Mouse (Mus musculus) kidney, adult 18-20 months (tissue): Measurements from ENCODE around the gene Klc2.

Source experiments
- DNase-seq: peaks from one replicate; pipeline ENCODE4 v3.0.0; 2021

Gene Klc2

DNA sequence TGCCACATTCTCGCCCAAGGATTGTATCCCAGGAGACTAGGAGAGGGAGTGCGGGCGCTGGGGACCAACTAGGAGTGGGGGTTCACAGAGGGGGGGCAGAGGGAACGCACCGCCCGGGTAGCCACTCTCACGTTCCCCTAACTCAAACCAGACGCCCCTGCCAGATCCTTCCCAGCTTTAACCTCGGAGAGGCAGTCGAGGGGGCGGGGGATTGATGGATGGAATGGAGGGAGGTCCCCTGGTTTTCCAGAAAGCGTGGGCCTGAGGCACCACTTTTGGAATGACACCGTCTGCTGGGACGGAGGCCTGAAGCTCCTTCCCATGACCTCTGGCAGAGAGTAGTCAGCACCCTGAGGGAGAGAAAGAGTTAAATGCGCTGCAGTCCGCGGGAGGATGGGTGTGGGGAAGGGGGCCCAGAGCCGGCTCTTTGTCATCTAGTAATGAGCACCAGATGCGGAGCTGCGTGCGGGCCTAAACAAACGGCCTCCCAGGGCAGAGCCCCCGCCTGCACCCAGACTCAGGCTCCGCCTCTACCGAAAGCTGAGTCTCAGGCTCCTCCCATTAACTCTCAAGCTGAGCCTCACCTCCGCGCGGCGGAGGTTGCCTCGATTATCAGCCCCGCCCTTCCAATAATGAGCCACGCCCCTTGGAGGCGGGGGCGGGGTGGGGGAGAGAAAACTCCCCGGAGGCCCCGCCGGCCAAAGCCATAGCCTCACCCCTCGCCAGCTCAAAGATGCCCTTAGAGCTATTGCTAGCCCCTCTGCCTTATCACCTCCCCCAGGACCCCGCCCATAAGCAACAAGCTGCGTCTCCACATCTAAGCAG is 46.6 kb downstream of the Klc2 start:
- peak; percentile 77 for DNase-seq

DNA sequence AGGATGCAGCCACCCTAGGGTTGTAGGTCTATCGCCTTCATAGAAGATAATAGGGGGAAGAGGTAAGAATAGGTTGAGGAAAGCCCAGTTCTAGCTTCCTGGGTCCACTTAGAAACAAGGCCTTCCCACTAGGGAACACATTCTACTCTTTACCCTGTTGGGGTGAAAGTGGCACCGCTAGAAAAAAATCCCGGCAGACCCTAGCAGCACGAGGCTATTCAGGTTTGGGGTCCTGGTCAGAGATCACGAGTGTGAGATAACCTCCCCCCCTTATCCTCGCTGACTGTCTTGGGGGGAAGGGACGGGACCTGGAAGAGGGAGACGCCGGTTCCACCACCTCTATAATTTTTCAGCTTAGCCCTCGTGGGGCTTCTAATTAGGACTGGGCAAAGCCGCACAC is 47.3 kb downstream of the Klc2 start:
- no peak for DNase-seq

DNA sequence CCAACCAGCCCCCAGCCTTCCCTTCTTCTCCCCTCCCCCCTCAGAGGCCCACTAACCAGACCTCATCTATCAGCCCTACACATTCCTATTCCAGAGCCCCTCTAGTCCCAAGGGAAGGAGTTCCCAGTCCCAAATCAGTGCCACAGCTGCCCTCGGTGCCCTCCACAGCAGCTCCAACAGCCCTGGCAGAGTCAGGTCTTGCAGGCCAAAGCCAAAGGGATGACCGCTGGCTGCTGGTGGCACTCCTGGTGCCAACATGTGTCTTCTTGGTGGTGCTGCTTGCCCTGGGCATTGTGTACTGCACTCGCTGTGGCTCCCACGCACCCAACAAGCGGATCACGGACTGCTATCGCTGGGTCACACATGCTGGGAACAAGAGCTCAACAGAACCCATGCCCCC is 48.4 kb downstream of the Klc2 start:
- DNase-seq: no peak

DNA sequence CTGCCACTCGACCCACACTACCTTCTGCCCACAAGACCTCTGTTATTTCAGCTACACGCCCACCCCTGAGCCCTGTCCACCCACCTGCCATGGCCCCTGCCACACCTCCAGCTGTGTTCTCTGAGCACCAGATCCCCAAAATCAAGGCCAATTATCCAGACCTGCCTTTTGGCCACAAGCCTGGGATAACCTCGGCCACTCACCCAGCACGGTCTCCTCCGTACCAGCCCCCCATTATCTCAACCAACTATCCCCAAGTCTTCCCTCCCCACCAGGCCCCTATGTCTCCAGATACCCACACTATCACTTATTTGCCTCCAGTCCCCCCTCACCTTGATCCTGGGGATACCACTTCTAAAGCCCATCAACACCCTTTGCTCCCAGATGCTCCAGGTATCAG is 48.9 kb downstream of the Klc2 start:
- no peak for DNase-seq

DNA sequence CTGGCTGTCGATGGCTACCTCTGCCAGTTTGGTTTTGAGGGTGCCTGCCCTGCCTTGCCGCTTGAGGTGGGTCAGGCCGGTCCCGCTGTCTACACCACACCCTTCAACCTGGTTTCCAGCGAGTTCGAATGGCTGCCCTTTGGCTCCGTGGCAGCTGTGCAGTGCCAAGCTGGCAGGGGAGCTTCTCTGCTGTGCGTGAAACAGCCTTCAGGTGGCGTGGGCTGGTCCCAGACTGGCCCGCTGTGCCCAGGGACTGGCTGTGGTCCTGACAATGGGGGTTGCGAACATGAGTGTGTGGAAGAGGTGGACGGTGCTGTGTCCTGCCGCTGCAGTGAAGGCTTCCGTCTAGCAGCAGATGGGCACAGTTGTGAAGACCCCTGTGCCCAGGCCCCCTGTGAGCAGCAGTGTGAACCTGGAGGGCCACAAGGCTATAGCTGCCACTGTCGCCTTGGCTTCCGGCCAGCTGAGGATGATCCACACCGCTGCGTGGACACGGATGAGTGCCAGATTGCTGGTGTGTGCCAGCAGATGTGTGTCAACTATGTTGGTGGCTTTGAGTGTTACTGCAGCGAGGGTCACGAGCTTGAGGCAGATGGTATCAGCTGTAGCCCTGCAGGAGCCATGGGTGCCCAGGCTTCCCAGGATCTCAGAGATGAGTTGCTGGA is 49.7 kb downstream of the Klc2 start:
- DNase-seq: no peak

DNA sequence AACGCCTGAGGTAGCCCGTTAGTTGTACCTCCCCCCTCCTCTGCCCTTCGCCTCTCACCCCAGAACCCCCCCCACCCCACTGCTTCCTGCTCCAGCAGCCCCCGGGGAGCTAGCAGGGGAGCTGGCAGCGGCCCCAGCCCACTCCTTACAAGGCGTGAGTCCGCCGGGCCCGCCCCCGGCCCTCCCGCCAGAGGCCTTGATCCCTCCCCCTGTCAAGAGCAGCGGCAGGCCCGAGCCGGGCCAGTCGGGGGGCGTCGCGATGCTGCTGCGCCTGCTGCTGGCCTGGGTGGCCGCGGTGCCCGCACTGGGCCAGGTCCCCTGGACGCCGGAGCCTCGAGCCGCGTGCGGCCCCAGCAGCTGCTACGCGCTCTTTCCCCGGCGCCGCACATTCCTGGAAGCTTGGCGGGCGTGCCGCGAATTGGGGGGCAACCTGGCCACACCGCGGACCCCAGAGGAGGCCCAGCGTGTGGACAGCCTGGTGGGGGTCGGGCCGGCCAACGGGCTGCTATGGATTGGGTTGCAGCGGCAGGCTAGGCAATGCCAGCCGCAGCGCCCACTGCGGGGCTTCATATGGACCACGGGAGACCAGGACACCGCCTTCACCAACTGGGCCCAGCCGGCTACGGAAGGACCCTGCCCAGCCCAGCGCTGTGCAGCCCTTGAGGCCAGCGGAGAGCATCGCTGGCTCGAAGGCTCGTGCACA is 50.3 kb downstream of the Klc2 start, which contains the start of gene Cd248:
TSS of gene Cd248 (plus strand) at position 212 of the 703 bp plus-strand sequence.
- peak; percentile 47 for DNase-seq

DNA sequence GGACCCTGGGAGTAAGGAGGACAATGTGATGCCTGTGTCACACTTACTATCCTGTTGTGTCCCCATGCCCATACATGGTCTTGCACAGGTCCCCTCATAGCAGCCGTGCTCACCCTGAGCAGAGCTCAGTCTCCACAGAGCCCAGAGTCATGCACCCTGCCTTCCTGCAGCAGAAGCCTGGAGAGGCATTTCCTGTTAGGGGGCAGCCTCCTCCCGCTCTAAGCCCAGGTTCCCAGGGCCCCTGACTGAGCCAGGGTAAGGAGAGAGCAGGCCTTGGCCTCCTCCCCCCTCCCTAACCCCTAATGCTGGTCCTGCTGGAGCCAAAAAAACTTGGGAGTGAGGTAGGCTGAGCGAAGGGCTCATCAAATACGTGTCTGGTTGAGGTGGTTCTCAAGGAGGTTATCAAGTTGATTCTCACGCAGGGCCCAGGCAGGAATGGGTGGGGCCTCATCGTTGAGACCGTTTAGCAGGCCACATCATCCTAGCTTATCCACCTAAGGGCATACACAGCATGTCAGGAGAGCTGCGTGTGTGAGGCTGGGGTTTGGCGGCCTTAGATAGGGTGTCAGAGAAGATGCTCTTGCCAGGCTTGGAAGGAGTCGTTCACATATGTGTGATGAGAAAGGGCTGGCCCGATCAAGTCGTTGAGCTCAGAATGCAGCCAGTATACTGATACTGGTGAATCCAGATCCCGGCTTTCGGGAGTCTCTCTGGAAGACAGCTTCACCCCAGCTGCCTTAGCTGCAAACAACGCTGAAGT is 51.1 kb downstream of the Klc2 start:
- DNase-seq: no peak

DNA sequence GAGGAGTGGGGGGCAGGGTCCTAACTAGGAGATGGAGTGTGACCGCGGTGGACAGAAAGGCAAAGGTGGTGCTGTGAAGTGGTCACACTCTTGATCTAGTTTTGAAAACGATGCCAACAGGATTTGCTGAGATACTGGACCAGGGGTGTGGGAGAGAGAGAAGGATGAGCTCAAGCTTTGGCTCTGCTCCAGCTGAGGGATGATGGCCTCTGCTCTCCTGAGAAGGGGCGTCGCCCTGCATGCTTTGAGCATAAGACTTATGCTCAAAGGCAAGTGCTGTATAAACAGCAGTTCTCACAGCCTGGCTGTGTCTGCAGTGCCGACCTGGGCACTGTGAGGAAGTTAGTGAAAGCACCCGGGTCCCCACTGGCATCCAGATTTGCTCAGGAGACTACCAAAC is 53.3 kb downstream of the Klc2 start:
- DNase-seq: no peak

DNA sequence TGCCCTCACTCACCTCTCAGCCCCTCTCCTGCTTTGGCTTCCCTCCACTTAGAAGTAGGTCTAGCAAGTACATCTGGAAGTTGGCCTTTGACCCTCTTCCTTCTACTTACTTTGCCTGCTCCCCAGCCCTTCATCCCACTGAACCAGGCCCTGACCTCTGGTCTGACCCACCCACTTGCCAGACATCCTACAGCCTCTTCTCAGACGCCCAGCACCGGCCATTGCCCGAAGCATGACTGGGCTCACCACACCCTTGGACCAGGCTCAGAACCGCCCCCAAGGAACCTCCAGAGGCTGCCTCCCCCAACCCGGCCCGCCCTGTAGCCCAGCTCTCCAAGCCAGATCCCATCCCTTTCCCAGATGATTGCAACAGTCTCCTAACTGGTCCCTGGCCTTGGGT is 55.9 kb downstream of the Klc2 start:
- no peak for DNase-seq

DNA sequence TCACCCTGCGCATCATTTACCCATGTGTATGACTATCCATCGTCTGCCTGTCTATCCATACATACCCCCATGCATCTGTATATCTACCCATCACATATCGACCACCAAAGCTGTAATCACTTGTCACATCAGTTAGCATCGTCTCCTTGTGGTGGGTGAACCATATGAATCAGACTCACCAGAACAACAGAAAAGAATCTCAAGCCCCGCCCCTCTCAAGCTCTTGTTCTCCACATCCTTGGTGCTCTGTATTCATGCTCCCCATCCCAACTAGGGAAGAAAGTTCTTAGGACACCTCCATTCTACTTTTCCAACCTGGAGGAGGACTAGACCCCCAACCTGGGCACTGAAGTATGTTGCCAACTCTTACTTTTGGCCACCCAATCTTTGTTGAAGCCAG is 56.3 kb downstream of the Klc2 start:
- no peak for DNase-seq

DNA sequence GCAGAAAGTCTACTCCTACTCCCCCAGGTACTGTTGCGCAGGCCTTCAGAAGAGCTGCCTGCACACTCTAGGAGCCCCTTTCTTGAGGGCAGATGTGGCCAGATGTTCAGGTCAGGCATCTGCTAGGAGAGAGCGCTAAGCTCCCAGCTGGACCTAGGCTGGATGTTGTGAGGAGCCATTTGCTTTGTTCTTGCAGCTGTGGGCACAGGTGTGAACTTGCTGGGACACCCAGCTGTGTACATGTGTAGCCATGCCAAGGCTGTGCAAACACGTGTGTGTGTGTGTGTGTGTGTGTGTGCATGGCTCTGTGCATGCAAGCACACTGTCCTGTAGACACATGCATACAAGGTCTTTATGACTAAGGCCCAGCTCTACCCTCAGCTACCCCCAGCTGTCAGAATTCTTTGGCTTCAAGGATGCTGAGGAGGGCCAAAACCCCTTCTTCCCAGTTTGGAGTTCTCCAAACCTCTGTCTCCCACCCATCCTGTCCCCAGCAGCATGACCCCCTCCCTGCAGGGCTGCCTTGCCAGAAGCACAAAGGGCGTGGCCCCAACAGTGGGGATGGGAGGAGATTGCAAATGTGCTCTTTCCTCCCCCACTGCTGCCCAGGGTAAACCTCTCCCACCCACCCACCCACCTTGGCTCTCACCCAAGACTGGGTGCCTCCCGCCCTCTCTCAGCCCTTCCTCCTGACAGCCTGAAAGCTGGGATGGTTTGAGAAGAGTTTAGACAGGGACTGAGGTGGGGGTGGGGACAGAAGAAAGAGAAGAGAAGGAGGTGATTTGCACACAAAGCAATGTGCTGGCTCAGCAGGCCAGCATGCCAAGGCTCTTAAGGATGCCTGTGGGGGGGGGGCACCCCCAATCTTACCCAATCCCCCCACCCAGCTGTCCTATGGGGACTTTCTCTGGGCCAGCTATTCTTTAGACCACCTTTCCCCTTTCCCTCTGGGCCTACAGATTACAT is 57.7 kb downstream of the Klc2 start:
- DNase-seq: no peak

DNA sequence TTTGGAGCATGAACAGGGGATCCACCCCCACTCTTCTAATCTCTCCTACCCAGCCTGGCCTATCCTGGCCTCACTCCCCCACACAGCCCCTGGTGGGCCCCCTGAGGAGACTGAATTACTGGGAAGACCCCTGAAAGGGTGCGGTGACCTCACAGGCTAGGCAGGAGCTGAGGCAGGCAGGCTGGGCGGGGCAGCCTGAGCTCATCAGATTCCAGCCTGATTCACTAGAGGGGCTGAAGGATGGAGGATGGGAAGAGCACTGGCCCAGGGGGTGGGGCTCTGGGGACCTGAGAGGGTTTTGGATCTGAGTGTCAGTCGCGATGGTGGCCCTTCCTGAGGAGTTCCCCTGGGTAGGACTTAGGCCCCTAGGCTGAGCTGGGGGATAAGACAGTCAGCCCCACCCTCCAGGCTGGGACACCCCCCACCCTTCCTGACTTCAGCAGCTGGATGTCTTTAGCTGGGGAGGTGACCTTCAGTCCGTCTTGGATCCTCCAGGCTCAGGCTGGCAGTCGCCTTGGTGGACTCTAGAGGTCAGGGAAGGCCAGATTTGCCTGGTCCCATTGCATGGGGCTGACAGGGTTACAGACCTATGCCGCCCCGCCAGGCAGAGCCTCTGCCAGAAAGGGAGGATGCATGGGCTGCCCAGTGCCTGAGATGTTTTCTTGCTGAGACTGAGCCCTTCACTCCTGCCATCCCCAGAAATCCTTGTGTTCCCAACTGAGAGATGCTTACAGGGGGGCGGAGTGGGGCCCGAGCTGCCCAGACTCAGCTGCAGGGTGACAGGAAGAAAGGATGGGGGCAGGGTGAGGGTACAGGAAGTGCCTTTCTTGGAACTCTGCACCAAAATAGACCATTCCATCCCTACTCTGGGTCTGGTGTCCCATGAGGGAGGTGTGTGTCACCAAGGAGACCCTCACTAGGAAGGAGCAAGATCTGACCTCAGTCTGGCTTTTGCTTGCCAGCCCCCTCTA is 59.3 kb downstream of the Klc2 start:
- DNase-seq: no peak

DNA sequence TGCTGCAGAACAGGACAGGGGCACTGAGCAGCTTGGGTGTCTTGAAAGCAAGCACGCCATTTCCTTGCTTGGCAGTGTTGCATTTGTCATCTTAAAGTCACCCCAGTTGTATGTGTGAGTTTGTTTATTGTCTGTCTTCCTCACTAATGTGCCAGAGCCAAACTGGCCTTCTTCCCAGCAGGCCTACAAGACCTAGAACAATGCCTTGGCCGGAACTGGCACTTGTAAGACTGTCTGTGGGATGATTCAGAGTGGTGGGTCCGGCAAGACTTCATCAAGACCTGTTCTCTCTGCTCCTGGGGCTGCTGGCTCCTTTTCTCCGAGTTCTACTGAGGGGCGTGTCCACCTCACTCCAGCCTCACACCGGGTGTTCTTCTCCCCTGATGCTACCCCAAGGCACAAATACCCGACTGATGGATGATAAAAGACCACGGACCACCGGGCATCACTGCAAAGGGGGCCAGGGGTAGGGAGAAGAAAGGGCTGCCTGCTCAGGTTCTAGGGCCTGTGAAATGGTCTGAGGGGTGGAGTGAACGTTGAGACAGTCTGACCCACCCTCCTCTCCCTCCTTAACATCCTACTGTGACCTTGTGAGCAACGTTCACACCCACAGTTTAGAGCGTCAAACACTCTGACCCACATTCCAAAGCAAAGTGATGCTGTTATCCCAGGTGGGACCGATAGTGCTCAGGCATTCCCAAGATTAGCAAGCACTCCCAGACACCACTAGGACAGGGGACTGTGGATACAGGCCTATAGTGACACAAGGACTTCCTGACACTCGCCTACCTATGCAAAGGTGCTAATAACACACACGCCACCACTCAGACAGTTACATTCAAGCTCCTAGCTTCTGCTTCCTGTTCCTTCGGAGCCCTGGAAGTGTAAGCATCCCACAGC is 60.2 kb downstream of the Klc2 start:
- DNase-seq: no peak
